Mouse (Mus musculus) erythroblast, embryonic 14.5 days (primary cell): ENCODE measurements around the gene Alg9.

Source experiments
- GATA1 ChIP-seq: IDR thresholded peaks from 2 replicates; pipeline ENCODE4 v1.6.1; 2012; ENCODE audit warnings: low read length, inconsistent platforms, mixed read lengths
- TAL1 ChIP-seq: IDR thresholded peaks from 3 replicates; pipeline ENCODE4 v1.6.1; 2012; ENCODE audit warnings: low read length, inconsistent platforms, mixed read lengths

DNA sequence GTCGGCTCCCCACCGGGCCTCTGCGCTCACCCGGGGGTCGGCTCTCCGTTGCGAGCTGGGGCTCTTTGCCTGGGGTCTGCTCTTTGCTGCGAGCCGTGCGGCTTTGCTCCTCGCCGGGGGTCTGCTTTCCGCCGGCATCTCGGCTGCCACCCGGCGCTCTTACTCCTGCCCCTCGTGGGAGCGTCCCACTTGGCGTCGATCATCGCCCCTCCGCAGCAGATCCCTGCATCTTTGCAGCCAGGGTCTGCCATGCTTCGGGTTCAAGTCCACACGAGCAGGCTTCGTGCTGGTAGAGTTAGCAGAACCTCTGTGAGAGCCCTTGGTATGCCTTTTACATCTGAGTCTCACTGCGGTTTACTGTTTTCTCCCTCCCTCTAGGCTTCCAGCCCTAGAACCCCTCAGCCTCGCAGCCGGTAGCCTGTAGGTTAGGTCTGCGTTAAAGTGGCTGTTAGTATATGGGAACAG lies 875 bp downstream of the Alg9 start:
- no peak for TF ChIP-seq TAL1
- TF ChIP-seq GATA1 = no peak
